Mouse (Mus musculus) heart, adult 2 months (tissue): Measurements from ENCODE around the gene Prkch. TPM values are rescaled to one million over a fixed set of nuclear protein-coding genes. Genes with fewer than 3 reads are reported as not detected.

ENCODE experiments used
- DNase-seq, 2 experiments: peaks; one replicate each; pipeline ENCODE4 v3.0.0; 2021
- H3K27ac ChIP-seq: fragments of 200-600 bp; 2 replicates; pipeline ENCODE4 v1.8.1; 2022
- H3K27me3 ChIP-seq: fragments of 200-500 bp; 2 replicates; pipeline ENCODE4 v1.6.1; 2012; ENCODE audit warnings: mild to moderate bottlenecking, low read length, inconsistent platforms, mixed read lengths; ENCODE audit not compliant: control insufficient read depth, insufficient read depth
- H3K36me3 ChIP-seq: fragments of 200-500 bp; 2 replicates; pipeline ENCODE4 v1.6.1; 2012; ENCODE audit warnings: low read length, inconsistent platforms; ENCODE audit not compliant: control insufficient read depth, insufficient read depth
- H3K4me1 ChIP-seq: fragments of 200-500 bp; 2 replicates; pipeline ENCODE4 v1.6.1; 2011; ENCODE audit warnings: low read length; ENCODE audit not compliant: control insufficient read depth, insufficient read depth
- H3K4me3 ChIP-seq: fragments of 200-600 bp; 2 replicates; pipeline ENCODE4 v1.8.1; 2022
- H3K79me2 ChIP-seq: fragments of 200-500 bp; replicated peaks from 2 replicates; pipeline ENCODE4 v1.6.1; 2012; ENCODE audit warnings: mild to moderate bottlenecking, inconsistent platforms, low read length, moderate library complexity, mixed read lengths; ENCODE audit not compliant: control insufficient read depth, insufficient read depth
- H3K9ac ChIP-seq: fragments of 200-500 bp; 2 replicates; pipeline ENCODE4 v1.6.1; 2012; ENCODE audit warnings: low read depth, mild to moderate bottlenecking, control low read depth, inconsistent platforms, low read length, mixed read lengths
- CTCF ChIP-seq: fragments of 200-600 bp; IDR thresholded peaks from 2 replicates; pipeline ENCODE4 v1.8.1; 2022; ENCODE audit warnings: antibody characterized with exemption, mild to moderate bottlenecking, moderate library complexity
- EP300 ChIP-seq: fragments of 200-500 bp; IDR thresholded peaks from 2 replicates; pipeline ENCODE4 v1.6.1; 2011; ENCODE audit warnings: low read depth, low read length, control low read depth; ENCODE audit not compliant: insufficient read depth
- POLR2A ChIP-seq: fragments of 200-500 bp; IDR thresholded peaks from 2 replicates; pipeline ENCODE4 v1.6.1; 2011; ENCODE audit warnings: mild to moderate bottlenecking, low read depth, low read length, control low read depth; ENCODE audit not compliant: insufficient read depth
- WGBS: fragments of 180-500 bp; shearing (Covaris S2); methylation state at CpG from one replicate; pipeline ENCODE4 v1.1.7; 2018; 5-methylcytosine and 5-hydroxymethylcytosine counted together
- intact Hi-C: fragments of 180-260 bp; cut with DNase I; formaldehyde crosslinking; loops from one replicate; pipeline ENCODE4 v1.15.1; 2025
- polyA plus RNA-seq: library from polyadenylated mRNA; depleted of rRNA; stranded (reverse); fragments of >200 nt; gene quantifications from 2 replicates; pipeline ENCODE4 v1.2.3, GENCODE M21; 2012
- total RNA-seq, 2 experiments: library from RNA; stranded (reverse); gene quantifications; 2 replicates each; pipeline ENCODE4 v1.2.3; 2021

Gene Prkch
- total and polyA plus RNA-seq, 3 experiments, result 9.7 to 17.5 (median 16.6) TPM

DNA sequence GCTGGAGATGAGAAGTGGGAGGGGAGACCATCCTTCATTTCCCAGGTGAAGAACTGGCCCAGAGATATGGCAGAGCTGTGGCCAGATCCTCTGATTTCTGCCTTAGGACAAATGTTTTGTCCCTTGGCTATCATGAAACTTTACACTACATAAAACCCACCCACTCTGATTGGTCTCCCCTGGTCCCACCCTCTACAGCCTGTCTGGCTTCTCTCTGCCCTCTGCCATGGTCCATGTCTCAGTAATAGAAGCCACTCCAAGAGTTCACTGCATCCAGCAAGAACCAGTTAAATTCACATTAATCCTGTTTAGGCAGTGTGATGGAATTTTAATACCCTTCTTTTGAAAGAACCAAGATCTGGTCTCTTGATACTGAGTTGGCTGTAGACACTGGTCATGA, 158.5 kb downstream of the Prkch start:
- Histone ChIP-seq H3K4me1 (peaks cover 8% of the 10 kb centered on the region), H3K27me3 (no peaks in the 10 kb centered on the region), H3K36me3 (peaks cover 8% of the 10 kb centered on the region), H3K27ac (no peak overlapping the region), H3K9ac (no peak overlapping the region), H3K79me2 (no peaks in the 10 kb centered on the region), H3K4me3 (no peak overlapping the region)
- DNase-seq, result no peak
- TF ChIP-seq CTCF, result no peak
- no peak for TF ChIP-seq POLR2A
- TF ChIP-seq EP300, result no peak
- intact Hi-C loops, result no loop called here

- 88% methylated on average over 6 of the region's 6 CpGs for WGBS
Observed at GRCm38 (mm10) chr12:73746072-73746471, 161.5 kb downstream of the Prkch start.

GRCm38 (mm10) chr12:73748373-73748772, 163.8 kb downstream of the Prkch start:
- Histone ChIP-seq H3K36me3 (peaks cover 8% of the 10 kb centered on the region), H3K4me3 (no peak overlapping the region), H3K4me1 (peaks cover 4% of the 10 kb centered on the region; the same call in 1 of the 2 replicates), H3K27me3 (no peaks in the 10 kb centered on the region), H3K27ac (no peak overlapping the region), H3K9ac (no peak overlapping the region), H3K79me2 (no peaks in the 10 kb centered on the region)
- TF ChIP-seq POLR2A (no peak), CTCF (no peak), EP300 (no peak)
- no peak for DNase-seq
- intact Hi-C loops, result no loop called here
- WGBS, result 95% methylated on average over 3 of the region's 3 CpGs

More at GRCm38 (mm10) chr12:73746072-73746471, 161.5 kb downstream of the Prkch start:
- intact Hi-C loops, result no loop called here
- Histone ChIP-seq H3K36me3 (peaks cover 8% of the 10 kb centered on the region), H3K27me3 (no peaks in the 10 kb centered on the region), H3K4me1 (peaks cover 4% of the 10 kb centered on the region), H3K79me2 (no peaks in the 10 kb centered on the region), H3K9ac (no peak overlapping the region), H3K4me3 (no peak overlapping the region), H3K27ac (no peak overlapping the region)
- TF ChIP-seq CTCF, result no peak
- no peak for TF ChIP-seq EP300
- no peak for TF ChIP-seq POLR2A
- no peak for DNase-seq

DNA sequence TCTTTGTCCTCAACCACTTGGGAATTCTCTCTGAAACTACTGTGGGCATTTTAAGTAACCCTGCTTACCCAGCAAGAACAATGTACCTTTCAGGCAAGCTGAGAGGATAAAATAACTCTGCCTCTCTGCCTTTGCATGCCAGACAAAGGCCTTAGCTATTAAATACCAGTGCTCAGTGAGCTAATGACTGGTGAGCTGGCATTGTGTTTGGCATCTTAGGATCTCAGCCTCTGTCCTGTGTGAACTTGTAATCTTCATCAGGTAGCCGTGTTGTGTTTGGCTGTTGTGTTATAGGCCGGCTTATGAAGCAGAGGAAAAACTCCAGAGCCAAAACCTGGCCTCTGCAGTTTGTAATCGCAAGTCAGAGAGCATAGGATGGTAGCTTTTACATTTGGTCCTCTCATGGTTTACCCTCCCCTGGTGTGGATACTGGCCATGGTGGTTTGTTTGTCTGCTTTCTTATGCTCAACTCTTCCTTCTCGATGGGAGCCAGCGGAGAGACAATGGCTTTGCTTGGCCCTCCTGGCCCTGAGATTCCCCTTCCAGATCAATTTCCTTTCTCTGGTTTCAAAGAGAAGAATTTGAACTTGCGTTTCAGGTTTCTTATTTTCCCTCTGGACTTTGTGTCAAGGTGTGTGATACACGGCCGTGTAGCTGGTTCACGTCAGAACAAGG, 170.0 kb downstream of the Prkch start:
- no peak overlapping the region for H3K27ac ChIP-seq
- intact Hi-C loops, result no loop called here
- H3K4me3 ChIP-seq, result no peak overlapping the region
- no peak for DNase-seq
- no peaks in the 10 kb centered on the region for H3K79me2 ChIP-seq
- TF ChIP-seq EP300, result no peak
- no peak for TF ChIP-seq CTCF
- TF ChIP-seq POLR2A, result no peak
- no peaks in the 10 kb centered on the region for H3K36me3 ChIP-seq
- no peaks in the 10 kb centered on the region; the same call in 1 of the 2 replicates for H3K4me1 ChIP-seq
- WGBS, result 83% methylated on average over 9 of the region's 9 CpGs
- no peak overlapping the region for H3K9ac ChIP-seq
- H3K27me3 ChIP-seq, result no peaks in the 10 kb centered on the region

- H3K27me3 ChIP-seq, result no peaks in the 10 kb centered on the region
- 84% methylated on average over 8 of the region's 8 CpGs for WGBS
- no peaks in the 10 kb centered on the region for H3K79me2 ChIP-seq
- DNase-seq, result no peak
- no peaks in the 10 kb centered on the region; the same call in 1 of the 2 replicates for H3K4me1 ChIP-seq
- no peak overlapping the region for H3K4me3 ChIP-seq
- intact Hi-C loops, result no loop called here
- no peak for TF ChIP-seq EP300
- no peak for TF ChIP-seq CTCF
- no peak for TF ChIP-seq POLR2A
- H3K36me3 ChIP-seq, result no peaks in the 10 kb centered on the region
- no peak overlapping the region for H3K27ac ChIP-seq
- no peak overlapping the region for H3K9ac ChIP-seq
Observed at GRCm38 (mm10) chr12:73755646-73756045, 171.1 kb downstream of the Prkch start.

- no peaks in the 10 kb centered on the region; the same call in 1 of the 2 replicates for H3K4me1 ChIP-seq
- WGBS, result 87% methylated on average over 6 of the region's 6 CpGs
- no peaks in the 10 kb centered on the region for H3K36me3 ChIP-seq
- H3K27me3 ChIP-seq, result no peaks in the 10 kb centered on the region
- TF ChIP-seq CTCF (no peak), EP300 (no peak), POLR2A (no peak)
- intact Hi-C loops, result no loop called here
- no peak overlapping the region for H3K27ac ChIP-seq
- H3K4me3 ChIP-seq, result no peak overlapping the region
- H3K79me2 ChIP-seq, result no peaks in the 10 kb centered on the region
- no peak for DNase-seq
- H3K9ac ChIP-seq, result no peak overlapping the region
Observed at GRCm38 (mm10) chr12:73756527-73756926, 171.9 kb downstream of the Prkch start.
